Mouse (Mus musculus) olfactory bulb, adult 2 months (tissue): Measurements from ENCODE around the gene Etl4.

ENCODE experiments used
- CTCF ChIP-seq: fragments of 200-500 bp; IDR thresholded peaks from 2 replicates; pipeline ENCODE4 v1.5.1; 2012; ENCODE audit warnings: low read depth, mild to moderate bottlenecking, low read length, moderate library complexity; ENCODE audit not compliant: insufficient read depth
- POLR2A ChIP-seq: fragments of 200-500 bp; IDR thresholded peaks from 2 replicates; pipeline ENCODE4 v1.6.1; 2012; ENCODE audit warnings: mild to moderate bottlenecking, low read depth, low read length, moderate library complexity; ENCODE audit not compliant: insufficient read depth

- TF ChIP-seq CTCF = no peak
- TF ChIP-seq POLR2A = no peak
Measured at GRCm38 (mm10) chr2:20747723-20748122, 838.1 kb downstream of the Etl4 start.
